Mouse (Mus musculus) ovary, postnatal 10 days (tissue): ENCODE results near the gene Rgs7bp.
"Not testable (repeated sequence)": the region's sequence is repeated elsewhere in the genome, so short reads cannot be mapped to it uniquely, and the experiment has no call there.

ENCODE experiments used
- DNase-seq: peaks from one replicate; pipeline ENCODE4 v3.0.0; 2022; ENCODE audit warnings: low spot score

The Rgs7bp gene

DNA sequence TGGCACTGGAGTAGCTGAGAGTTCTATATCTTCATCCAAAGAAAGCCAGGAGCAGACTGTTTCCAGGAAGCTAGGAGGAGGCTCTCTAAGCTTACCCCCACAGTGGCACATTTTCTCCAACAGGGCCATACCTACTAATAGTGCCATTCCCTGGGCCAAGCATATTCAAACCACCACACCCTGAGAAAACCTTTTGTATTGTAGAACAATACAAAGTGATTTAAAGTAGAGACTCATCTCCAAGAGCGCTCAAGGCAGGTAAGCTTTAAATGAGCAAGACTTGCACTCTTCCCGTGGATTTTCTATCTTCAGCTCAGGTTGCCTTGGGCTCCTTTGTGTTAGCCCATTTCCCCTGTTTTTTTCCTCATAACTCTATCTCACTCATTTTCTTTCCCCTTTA is 118.1 kb downstream of the Rgs7bp start:
- no peak for DNase-seq

DNA sequence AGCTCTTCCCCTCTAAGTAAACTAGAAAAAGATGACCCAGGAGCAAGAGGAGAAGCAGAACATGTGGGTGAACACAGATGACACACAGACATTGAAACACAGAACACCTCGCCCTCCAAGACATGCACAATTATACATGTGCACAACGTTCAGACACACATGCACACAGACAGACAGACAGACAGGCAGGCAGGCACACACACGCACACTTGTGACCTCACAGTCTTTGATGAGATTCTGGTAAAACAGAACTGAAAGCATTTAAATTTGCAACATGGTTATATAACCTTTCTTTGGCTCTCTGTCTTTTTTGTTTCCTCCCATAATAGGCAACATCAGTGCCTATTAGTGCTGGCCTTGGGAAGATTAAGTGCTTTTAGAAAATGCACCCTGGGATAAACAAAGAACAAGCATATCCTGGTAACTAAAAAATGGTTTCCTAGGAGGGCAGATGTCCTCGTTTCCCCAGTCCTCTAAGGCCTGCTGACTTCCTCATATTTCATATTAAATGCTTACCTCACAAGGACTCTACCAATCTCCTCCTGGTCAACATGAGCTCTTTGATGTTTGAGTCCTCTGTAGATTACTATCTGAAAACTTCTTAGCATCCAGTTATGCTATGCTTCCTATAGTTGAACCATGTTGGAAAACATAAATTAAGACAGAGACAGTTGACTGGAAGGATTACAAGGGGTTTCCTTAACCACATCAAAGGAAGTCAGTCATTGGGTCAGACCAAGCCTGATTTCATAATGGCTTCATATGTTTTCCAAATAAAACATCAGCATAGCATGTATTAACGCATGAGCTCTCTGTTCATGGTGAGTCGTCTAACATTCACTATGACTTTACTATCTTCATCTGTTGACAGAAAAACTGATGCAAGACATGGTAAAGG is 122.8 kb downstream of the Rgs7bp start:
- DNase-seq: no peak

DNA sequence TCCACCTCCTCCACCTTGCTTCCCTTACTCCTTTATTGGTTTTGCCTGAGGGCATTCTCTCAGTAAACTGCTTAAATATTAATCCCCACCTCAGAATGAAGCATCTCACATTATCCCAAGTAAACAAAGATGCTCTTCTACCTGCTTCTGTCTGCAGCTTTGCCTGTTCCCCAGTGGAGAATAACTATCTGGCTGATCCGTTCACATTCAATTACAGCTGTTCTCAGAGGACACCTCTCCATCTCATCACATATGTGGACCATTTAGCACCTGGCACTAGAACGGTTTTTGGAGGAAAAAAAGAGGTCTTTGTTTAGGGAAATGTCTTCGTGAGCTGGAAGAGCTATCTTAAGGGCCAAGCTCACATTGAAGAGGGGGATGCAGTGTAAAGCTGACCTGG is 123.9 kb downstream of the Rgs7bp start:
- DNase-seq: no peak

DNA sequence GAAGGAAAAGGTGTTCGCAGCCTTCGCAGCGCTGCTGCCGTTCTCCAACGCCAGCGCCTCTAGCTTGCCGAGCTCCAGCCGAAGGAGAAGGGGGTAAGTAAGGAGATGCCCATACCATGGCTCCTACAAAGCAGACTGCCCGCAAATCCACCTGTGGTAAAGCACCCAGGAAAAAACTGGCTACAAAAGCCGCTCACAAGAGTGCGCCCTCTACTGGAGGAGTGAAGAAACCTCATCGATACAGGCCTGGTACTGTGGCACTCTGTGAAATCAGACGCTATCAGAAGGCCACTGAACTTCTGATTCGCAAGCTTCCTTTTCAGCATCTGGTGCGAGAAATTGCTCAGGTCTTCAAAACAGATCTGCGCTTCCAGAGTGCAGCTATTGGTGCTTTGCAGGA is 136.1 kb downstream of the Rgs7bp start:
- no peak for DNase-seq

DNA sequence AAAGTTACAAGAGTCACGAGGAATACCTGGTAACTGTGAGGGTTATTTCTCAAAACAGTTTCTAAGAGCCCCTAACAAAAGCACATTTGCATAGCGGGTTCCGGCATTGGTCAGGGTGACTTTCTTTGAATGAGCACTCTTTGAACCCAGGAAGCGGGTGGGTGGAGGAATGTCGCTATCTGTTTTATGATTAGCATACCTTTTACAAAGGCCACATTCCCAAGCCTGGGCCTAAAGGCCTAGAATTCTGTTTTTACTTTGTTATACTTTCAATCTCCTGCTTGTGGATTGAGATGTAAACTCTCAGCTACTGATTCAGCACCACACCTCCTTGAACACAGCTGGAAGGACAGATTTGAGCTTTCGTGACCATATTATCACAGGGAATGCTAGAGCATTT is 138.0 kb downstream of the Rgs7bp start:
- not testable (repeated sequence) for DNase-seq

DNA sequence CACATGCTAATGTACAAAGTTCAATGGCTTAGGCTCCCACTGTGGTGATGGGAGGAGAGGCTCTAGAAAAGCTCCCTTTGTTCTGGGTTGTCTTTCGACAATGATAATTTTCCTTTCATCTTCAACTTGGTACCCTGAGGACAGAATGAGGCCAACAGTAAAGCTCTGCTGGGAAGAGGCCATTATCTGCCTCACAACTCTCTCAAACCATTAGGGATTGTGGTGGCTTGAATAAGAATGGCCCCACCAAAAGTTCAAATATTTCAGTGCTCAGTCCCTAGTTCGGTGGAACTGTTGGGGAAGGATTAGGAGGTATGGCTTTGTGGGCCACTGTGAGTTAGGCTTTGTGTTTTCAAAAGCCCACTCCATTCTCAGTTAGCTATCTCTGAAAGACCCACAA is 138.6 kb downstream of the Rgs7bp start:
- no peak for DNase-seq

DNA sequence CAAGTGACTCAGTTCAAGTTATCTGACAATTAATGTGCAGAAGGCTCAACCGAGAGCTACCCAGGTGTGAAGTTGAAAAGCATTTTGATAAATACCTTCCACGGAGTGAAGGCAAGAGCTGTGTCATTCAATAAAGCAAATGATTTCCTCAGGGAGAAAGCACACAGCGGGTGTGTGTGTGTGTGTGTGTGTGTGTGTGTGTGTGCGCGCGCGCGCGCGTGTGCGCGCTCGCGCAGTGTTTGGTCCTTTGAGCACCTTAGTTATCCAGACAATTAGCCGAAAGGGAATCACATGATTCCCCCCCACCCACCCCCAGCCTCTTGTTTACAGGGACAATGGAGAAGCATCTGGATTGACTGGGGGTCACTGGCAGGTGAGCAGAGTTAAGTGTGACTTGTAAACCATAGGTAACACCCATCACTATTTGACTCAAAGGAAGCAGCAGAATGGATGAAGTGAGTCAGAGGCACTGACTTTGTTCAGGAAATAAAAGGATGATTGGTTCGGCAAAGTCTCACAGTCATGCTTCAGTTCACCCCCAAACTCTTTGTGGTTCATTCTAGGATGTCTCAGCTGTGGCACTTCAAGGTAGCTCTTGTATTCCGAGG is 140.3 kb downstream of the Rgs7bp start:
- DNase-seq: no peak

DNA sequence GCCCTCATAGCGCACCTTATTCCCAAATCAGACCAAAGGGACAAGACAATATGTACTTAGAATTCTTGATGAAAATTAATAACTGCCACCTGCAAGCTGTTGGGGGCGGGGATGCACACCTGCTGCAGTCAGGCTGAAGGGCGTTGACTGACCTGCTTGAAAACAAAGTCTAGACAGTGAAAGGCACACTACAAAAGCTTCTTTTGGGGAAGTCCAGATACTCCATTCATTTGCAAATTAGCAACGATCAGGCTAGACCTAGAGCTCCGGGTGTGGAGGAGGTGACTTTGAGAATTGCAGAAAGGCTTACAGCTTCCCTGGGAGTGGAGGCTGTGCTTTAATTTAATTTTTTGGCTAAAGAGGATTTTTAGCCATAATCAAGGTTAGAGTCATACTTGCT is 143.1 kb downstream of the Rgs7bp start:
- not testable (repeated sequence) for DNase-seq

DNA sequence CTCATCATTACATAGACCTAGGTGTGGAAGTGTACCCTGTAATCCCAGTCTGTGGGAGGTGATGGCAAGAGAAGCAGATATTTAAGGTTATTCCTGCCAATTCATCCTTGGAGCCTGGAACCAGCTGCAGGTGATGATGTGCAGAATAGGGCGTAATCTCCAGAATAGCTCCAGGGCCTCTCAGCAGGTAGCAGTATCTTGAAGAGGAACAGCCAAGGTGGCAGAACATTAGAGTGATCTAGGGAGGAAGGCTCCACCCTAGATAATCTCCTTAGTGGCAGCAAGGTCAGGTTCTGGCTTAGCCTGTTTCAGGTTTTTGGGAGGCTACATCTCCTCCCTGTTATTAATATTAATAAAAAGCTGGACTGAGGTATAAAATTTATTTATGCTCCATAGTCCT is 143.7 kb downstream of the Rgs7bp start:
- not testable (repeated sequence) for DNase-seq

DNA sequence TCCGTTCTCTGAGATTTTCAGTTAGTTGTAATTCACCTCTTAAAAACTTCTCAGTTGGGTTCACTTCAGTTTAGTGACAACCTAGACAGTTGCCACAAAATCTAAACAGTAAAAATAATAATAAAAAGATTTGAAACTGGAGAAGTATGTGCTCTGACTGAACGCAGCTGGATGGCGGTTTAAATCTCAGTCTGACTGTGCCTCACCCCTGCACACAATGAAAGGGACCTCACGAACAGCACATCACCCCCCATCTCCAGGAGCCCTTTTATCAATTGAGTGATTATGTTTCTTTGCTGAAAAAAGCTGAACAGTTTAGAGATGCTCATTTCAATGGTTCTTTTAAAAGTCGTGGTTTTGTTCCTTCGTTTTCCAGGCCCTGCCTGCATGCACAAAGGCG is 146.0 kb downstream of the Rgs7bp start:
- no peak for DNase-seq
